Mouse (Mus musculus) layer of hippocampus, postnatal 25 days (tissue): ENCODE data around the gene Magi1. TPM values are rescaled to one million over a fixed set of nuclear protein-coding genes. Genes with fewer than 3 reads are reported as not detected.

Experiments
- DNase-seq, 2 experiments: peaks; one replicate each; pipeline ENCODE4 v3.0.0; 2022; ENCODE audit warnings: mixed read lengths in 2 of 2, low spot score in 1 of 2; ENCODE audit errors: extremely low spot score in 1 of 2
- total RNA-seq, 2 experiments: library from RNA; stranded (reverse); gene quantifications; 2 replicates each; pipeline ENCODE4 v1.2.3; 2021

Gene Magi1
- total RNA-seq, 2 experiments from 2014 or later, result 43.0 to 57.4 TPM

- peak; percentile 5 to 48 for DNase-seq
These were observed 370.4 kb downstream of the Magi1 start for GRCm38 (mm10) chr6:93913226-93913861.

GRCm38 (mm10) chr6:93912582-93913225 is 371.0 kb downstream of the Magi1 start:
- DNase-seq, result peak; percentile 16 to 41

- DNase-seq, result no peak
These were observed 371.6 kb downstream of the Magi1 start for GRCm38 (mm10) chr6:93912003-93912581.

- DNase-seq, result no peak
These were observed 372.3 kb downstream of the Magi1 start for GRCm38 (mm10) chr6:93911420-93911819.

- no peak for DNase-seq
These were observed 373.7 kb downstream of the Magi1 start for GRCm38 (mm10) chr6:93909976-93910375.

- DNase-seq, result no peak
These were observed 378.7 kb downstream of the Magi1 start for GRCm38 (mm10) chr6:93904987-93905386.

- DNase-seq, result no peak
These were observed 381.5 kb downstream of the Magi1 start for GRCm38 (mm10) chr6:93902239-93902638.

- no peak for DNase-seq
These were observed 382.3 kb downstream of the Magi1 start for GRCm38 (mm10) chr6:93901408-93901807.

- DNase-seq, result no peak
These were observed 386.2 kb downstream of the Magi1 start for GRCm38 (mm10) chr6:93897512-93897911.

GRCm38 (mm10) chr6:93895721-93896120 is 388.0 kb downstream of the Magi1 start:
- no peak for DNase-seq

- DNase-seq, result no peak
These were observed 389.8 kb downstream of the Magi1 start for GRCm38 (mm10) chr6:93893956-93894355.

- no peak for DNase-seq
These were observed 390.8 kb downstream of the Magi1 start for GRCm38 (mm10) chr6:93892922-93893321.

GRCm38 (mm10) chr6:93890011-93890410 is 393.7 kb downstream of the Magi1 start:
- no peak for DNase-seq

GRCm38 (mm10) chr6:93877337-93877736 is 406.4 kb downstream of the Magi1 start:
- no peak for DNase-seq

GRCm38 (mm10) chr6:93874936-93875335 is 408.8 kb downstream of the Magi1 start:
- no peak for DNase-seq

GRCm38 (mm10) chr6:93874376-93874775 is 409.3 kb downstream of the Magi1 start:
- DNase-seq, result no peak

- no peak for DNase-seq
These were observed 410.2 kb downstream of the Magi1 start for GRCm38 (mm10) chr6:93873536-93873935.

- DNase-seq, result no peak
These were observed 412.2 kb downstream of the Magi1 start for GRCm38 (mm10) chr6:93871516-93871915.

GRCm38 (mm10) chr6:93870023-93870422 is 413.7 kb downstream of the Magi1 start:
- DNase-seq, result no peak

- no peak for DNase-seq
These were observed 421.5 kb downstream of the Magi1 start for GRCm38 (mm10) chr6:93862263-93862662.

- no peak for DNase-seq
These were observed 426.9 kb downstream of the Magi1 start for GRCm38 (mm10) chr6:93856783-93857182.
